Mouse (Mus musculus) small intestine, adult 2 months (tissue): ENCODE measurements around the gene Setd3.

Source experiments
- CTCF ChIP-seq: fragments of 200-500 bp; IDR thresholded peaks from 2 replicates; pipeline ENCODE4 v1.5.1; 2012; ENCODE audit warnings: low read depth, mild to moderate bottlenecking, control low read depth, inconsistent platforms, low read length, moderate library complexity, mixed read lengths; ENCODE audit not compliant: insufficient replicate concordance, insufficient read length; ENCODE audit errors: extremely low read depth
- POLR2A ChIP-seq: fragments of 200-500 bp; IDR thresholded peaks from 2 replicates; pipeline ENCODE4 v1.6.1; 2012; ENCODE audit warnings: low read depth, mild to moderate bottlenecking, control low read depth, inconsistent platforms, low read length, moderate library complexity

DNA sequence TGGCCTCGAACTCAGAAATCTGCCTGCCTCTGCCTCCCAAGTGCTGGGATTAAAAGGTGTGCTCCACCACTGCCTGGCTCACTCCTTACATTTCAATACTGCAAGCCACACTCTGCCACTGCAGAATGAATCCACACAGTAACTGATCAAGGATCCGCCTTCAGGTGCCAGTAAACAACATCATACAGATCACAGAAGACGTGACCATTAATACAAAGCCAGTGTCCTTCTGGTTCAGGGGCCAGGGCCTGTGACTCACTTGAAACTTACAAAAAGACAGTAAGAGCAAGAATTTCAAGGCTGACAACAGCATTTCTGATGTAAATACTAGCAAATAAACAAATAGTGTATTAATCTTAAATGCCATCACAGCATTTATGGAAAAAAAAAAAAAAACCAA is 33.9 kb downstream of the Setd3 start:
- TF ChIP-seq CTCF (no peak), POLR2A (no peak)
